Comparison of ENCODE assay signal across 1 mouse cellular context in the genomic region with DNA sequence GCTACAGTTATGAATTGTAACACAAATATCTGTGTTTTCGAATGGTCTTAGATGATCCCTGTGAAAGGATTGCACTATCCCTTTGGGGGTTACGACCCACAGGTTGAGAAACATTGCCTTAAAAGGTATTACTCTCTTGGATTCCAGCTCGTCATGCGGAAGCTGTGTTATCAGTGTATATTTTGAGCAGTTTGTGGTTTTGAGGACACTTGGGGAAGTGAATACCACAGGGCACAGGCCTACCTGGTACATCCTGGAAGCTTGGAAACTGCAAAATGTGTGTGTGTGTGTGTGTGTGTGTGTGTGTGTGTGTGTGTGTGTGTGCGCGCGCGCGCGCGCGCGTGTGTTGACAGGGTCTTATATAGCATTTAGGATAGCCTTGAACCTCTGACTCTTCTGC.
TF ChIP-seq lines count a peak whose summit lies in the region.

No protein-coding gene starts in this region.

TF ChIP-seq in MEL, 35 proteins besides CTCF, POLR2A, EP300 and RAD21:
- TF ChIP-seq ZKSCAN1 (IDR thresholded peaks at IDR 0.05; ENCODE audit: low read depth, low read length) (no peak), BHLHE40 (IDR thresholded peaks at IDR 0.05; ENCODE audit: borderline replicate concordance, low read depth, low read length) (no peak), UBTF (IDR thresholded peaks at IDR 0.05; ENCODE audit: borderline replicate concordance, insufficient read depth, low read depth, low read length) (no peak), ZMIZ1 (IDR thresholded peaks at IDR 0.05; ENCODE audit: low read depth, low read length) (no peak), MYB (IDR thresholded peaks at IDR 0.05; ENCODE audit: low read depth, low read length) (no peak), SIN3A (IDR thresholded peaks at IDR 0.05; ENCODE audit: low read length) (no peak), USF2 (IDR thresholded peaks at IDR 0.05; ENCODE audit: borderline replicate concordance in 1 of 2, insufficient read depth in 1 of 2, low read depth in 1 of 2, low read length in 2 of 2) (no peak), SMC3 (IDR thresholded peaks at IDR 0.05; ENCODE audit: low read depth, low read length) (no peak), JUND (IDR thresholded peaks at IDR 0.05; ENCODE audit: low read depth, low read length) (no peak), MEF2A (IDR thresholded peaks at IDR 0.05; ENCODE audit: extremely low read depth, insufficient replicate concordance, low read depth, low read length, poor library complexity, severe bottlenecking) (no peak), NRF1 (IDR thresholded peaks at IDR 0.05; ENCODE audit: insufficient read depth, low read depth, low read length, poor library complexity, severe bottlenecking) (no peak), GATA1 (IDR thresholded peaks at IDR 0.05; ENCODE audit: low read depth, low read length) (no peak), CHD2 (IDR thresholded peaks at IDR 0.05; ENCODE audit: low read length) (no peak), POLR2AphosphoS5 (IDR thresholded peaks at IDR 0.05; ENCODE audit: borderline replicate concordance, low read depth, low read length) (no peak), POLR2AphosphoS2 (IDR thresholded peaks at IDR 0.05; ENCODE audit: low read length) (no peak)
